Mouse (Mus musculus): ENCODE measurements around the gene Tsc22d3. TPM values are rescaled to one million over a fixed set of nuclear protein-coding genes. Genes with fewer than 3 reads are reported as not detected.

Tsc22d3 gene
- polyA plus RNA-seq, 1 experiment from 2014 or later, result 132 TPM

- WGBS, result 88% methylated on average over 3 of the region's 3 CpGs
- Histone ChIP-seq H3K4me1 (peaks cover 9% of the 10 kb centered on the region), H3K9ac (replicated peaks) (no peak overlapping the region), H3K4me2 (no peak overlapping the region), H3K4me3 (replicated peaks) (no peak overlapping the region), H3K27ac (replicated peaks) (no peak overlapping the region), H3K9me3 (replicated peaks) (no peaks in the 10 kb centered on the region), H3K36me3 (no peaks in the 10 kb centered on the region), H3K27me3 (replicated peaks) (peaks cover 36% of the 10 kb centered on the region)
- no peak for ATAC-seq (ENCODE audit: low FRiP score)
Observed at GRCm38 (mm10) chrX:140539111-140539680, 61.3 kb downstream of the Tsc22d3 start.

- 84% methylated on average over 2 of the region's 2 CpGs for WGBS
- H3K27me3 ChIP-seq (replicated peaks), result peaks cover 33% of the 10 kb centered on the region
- H3K9ac ChIP-seq (replicated peaks), result no peak overlapping the region
- no peak overlapping the region for H3K27ac ChIP-seq (replicated peaks)
- peaks cover 9% of the 10 kb centered on the region for H3K4me1 ChIP-seq
- H3K9me3 ChIP-seq (replicated peaks), result no peaks in the 10 kb centered on the region
- H3K4me2 ChIP-seq, result no peak overlapping the region
- no peak overlapping the region for H3K4me3 ChIP-seq (replicated peaks)
- ATAC-seq (ENCODE audit: low FRiP score), result no peak
- no peaks in the 10 kb centered on the region for H3K36me3 ChIP-seq
Observed at GRCm38 (mm10) chrX:140538649-140539048, 61.8 kb downstream of the Tsc22d3 start.

- 40% methylated on average over 6 of the region's 6 CpGs for WGBS
- H3K4me3 ChIP-seq (replicated peaks), result no peak overlapping the region
- H3K4me2 ChIP-seq, result no peak overlapping the region
- no peaks in the 10 kb centered on the region for H3K36me3 ChIP-seq
- no peak for ATAC-seq (ENCODE audit: low FRiP score)
- peaks cover 9% of the 10 kb centered on the region for H3K4me1 ChIP-seq
- H3K9ac ChIP-seq (replicated peaks), result no peak overlapping the region
- no peak overlapping the region for H3K27ac ChIP-seq (replicated peaks)
- H3K27me3 ChIP-seq (replicated peaks), result peaks cover 33% of the 10 kb centered on the region
- no peaks in the 10 kb centered on the region for H3K9me3 ChIP-seq (replicated peaks)
Observed at GRCm38 (mm10) chrX:140537662-140538061, 62.8 kb downstream of the Tsc22d3 start.

GRCm38 (mm10) chrX:140535487-140535886 lies 65.0 kb downstream of the Tsc22d3 start:
- ATAC-seq (ENCODE audit: low FRiP score), result no peak
- peaks cover 21% of the 10 kb centered on the region; the same call in 1 of the 2 replicates for H3K27me3 ChIP-seq (replicated peaks)
- no peaks in the 10 kb centered on the region for H3K4me1 ChIP-seq
- no peaks in the 10 kb centered on the region for H3K36me3 ChIP-seq
- H3K9ac ChIP-seq (replicated peaks), result no peak overlapping the region
- H3K9me3 ChIP-seq (replicated peaks), result no peaks in the 10 kb centered on the region
- no peak overlapping the region for H3K27ac ChIP-seq (replicated peaks)
- 50% methylated on average over 1 of the region's 1 CpGs for WGBS
- H3K4me2 ChIP-seq, result no peak overlapping the region
- no peak overlapping the region for H3K4me3 ChIP-seq (replicated peaks)

GRCm38 (mm10) chrX:140534306-140534705 lies 66.2 kb downstream of the Tsc22d3 start:
- no peaks in the 10 kb centered on the region for H3K9me3 ChIP-seq (replicated peaks)
- WGBS, result 70% methylated on average over 3 of the region's 3 CpGs
- H3K27ac ChIP-seq (replicated peaks), result no peak overlapping the region
- H3K27me3 ChIP-seq (replicated peaks), result peaks cover 17% of the 10 kb centered on the region; the same call in 1 of the 2 replicates
- H3K4me1 ChIP-seq, result no peaks in the 10 kb centered on the region
- ATAC-seq (ENCODE audit: low FRiP score), result no peak
- H3K4me2 ChIP-seq, result no peak overlapping the region
- no peak overlapping the region for H3K9ac ChIP-seq (replicated peaks)
- no peak overlapping the region for H3K4me3 ChIP-seq (replicated peaks)
- no peaks in the 10 kb centered on the region for H3K36me3 ChIP-seq

GRCm38 (mm10) chrX:140532325-140532724 lies 68.1 kb downstream of the Tsc22d3 start:
- H3K4me1 ChIP-seq, result no peaks in the 10 kb centered on the region
- H3K27me3 ChIP-seq (replicated peaks), result peaks cover 17% of the 10 kb centered on the region; the same call in 1 of the 2 replicates
- H3K9ac ChIP-seq (replicated peaks), result no peak overlapping the region
- no peak overlapping the region for H3K4me2 ChIP-seq
- no peaks in the 10 kb centered on the region for H3K36me3 ChIP-seq
- no peak overlapping the region for H3K27ac ChIP-seq (replicated peaks)
- WGBS, result 84% methylated on average over 6 of the region's 6 CpGs
- H3K4me3 ChIP-seq (replicated peaks), result no peak overlapping the region
- no peak for ATAC-seq (ENCODE audit: low FRiP score)
- no peaks in the 10 kb centered on the region for H3K9me3 ChIP-seq (replicated peaks)

GRCm38 (mm10) chrX:140531356-140531755 lies 69.1 kb downstream of the Tsc22d3 start:
- Histone ChIP-seq H3K4me3 (replicated peaks) (no peak overlapping the region), H3K4me2 (no peak overlapping the region), H3K36me3 (no peaks in the 10 kb centered on the region), H3K27me3 (replicated peaks) (peaks cover 17% of the 10 kb centered on the region; the same call in 1 of the 2 replicates), H3K4me1 (no peaks in the 10 kb centered on the region), H3K9me3 (replicated peaks) (no peaks in the 10 kb centered on the region), H3K27ac (replicated peaks) (no peak overlapping the region), H3K9ac (replicated peaks) (no peak overlapping the region)
- no peak for ATAC-seq (ENCODE audit: low FRiP score)
- WGBS, result 80% methylated on average over 2 of the region's 2 CpGs

GRCm38 (mm10) chrX:140530632-140531031 lies 69.8 kb downstream of the Tsc22d3 start:
- Histone ChIP-seq H3K36me3 (no peaks in the 10 kb centered on the region), H3K27me3 (replicated peaks) (peaks cover 17% of the 10 kb centered on the region; the same call in 1 of the 2 replicates)
- WGBS, result 84% methylated on average over 5 of the region's 5 CpGs

GRCm38 (mm10) chrX:140529074-140529561 lies 71.3 kb downstream of the Tsc22d3 start:
- Histone ChIP-seq H3K4me3 (replicated peaks) (no peak overlapping the region), H3K4me2 (no peak overlapping the region), H3K9me3 (replicated peaks) (no peaks in the 10 kb centered on the region), H3K4me1 (no peaks in the 10 kb centered on the region), H3K27ac (replicated peaks) (no peak overlapping the region), H3K36me3 (no peaks in the 10 kb centered on the region), H3K9ac (replicated peaks) (no peak overlapping the region), H3K27me3 (replicated peaks) (peaks cover 5% of the 10 kb centered on the region; the same call in 1 of the 2 replicates)
- WGBS, result 84% methylated on average over 5 of the region's 5 CpGs
- no peak for ATAC-seq (ENCODE audit: low FRiP score)

More at GRCm38 (mm10) chrX:140530632-140531031, 69.8 kb downstream of the Tsc22d3 start:
- Histone ChIP-seq H3K9me3 (replicated peaks) (no peaks in the 10 kb centered on the region), H3K4me3 (replicated peaks) (no peak overlapping the region), H3K4me2 (no peak overlapping the region), H3K9ac (replicated peaks) (no peak overlapping the region), H3K27ac (replicated peaks) (no peak overlapping the region), H3K4me1 (no peaks in the 10 kb centered on the region)
- no peak for ATAC-seq (ENCODE audit: low FRiP score)

- peaks cover 5% of the 10 kb centered on the region; the same call in 1 of the 2 replicates for H3K27me3 ChIP-seq (replicated peaks)
- no peaks in the 10 kb centered on the region for H3K4me1 ChIP-seq
- WGBS, result 76% methylated on average over 6 of the region's 6 CpGs
- H3K27ac ChIP-seq (replicated peaks), result no peak overlapping the region
- no peaks in the 10 kb centered on the region for H3K36me3 ChIP-seq
- no peaks in the 10 kb centered on the region for H3K9me3 ChIP-seq (replicated peaks)
- no peak for ATAC-seq (ENCODE audit: low FRiP score)
- H3K4me2 ChIP-seq, result no peak overlapping the region
- no peak overlapping the region for H3K4me3 ChIP-seq (replicated peaks)
- no peak overlapping the region for H3K9ac ChIP-seq (replicated peaks)
Observed at GRCm38 (mm10) chrX:140527231-140527630, 73.2 kb downstream of the Tsc22d3 start.

- Histone ChIP-seq H3K4me2 (no peak overlapping the region), H3K4me3 (replicated peaks) (no peak overlapping the region), H3K9ac (replicated peaks) (no peak overlapping the region), H3K4me1 (no peaks in the 10 kb centered on the region), H3K36me3 (no peaks in the 10 kb centered on the region), H3K27ac (replicated peaks) (no peak overlapping the region), H3K27me3 (replicated peaks) (0 out of 2 replicates have a peak, but pooled peaks cover 5% of the 10 kb centered on the region), H3K9me3 (replicated peaks) (no peaks in the 10 kb centered on the region)
- ATAC-seq (ENCODE audit: low FRiP score), result no peak
- WGBS, result 83% methylated on average over 5 of the region's 5 CpGs
Observed at GRCm38 (mm10) chrX:140526253-140526618, 74.2 kb downstream of the Tsc22d3 start.

- Histone ChIP-seq H3K27ac (replicated peaks) (no peak overlapping the region), H3K27me3 (replicated peaks) (0 out of 2 replicates have a peak, but pooled peaks cover 7% of the 10 kb centered on the region), H3K4me1 (no peaks in the 10 kb centered on the region), H3K9me3 (replicated peaks) (no peaks in the 10 kb centered on the region), H3K9ac (replicated peaks) (no peak overlapping the region), H3K4me3 (replicated peaks) (no peak overlapping the region), H3K4me2 (no peak overlapping the region), H3K36me3 (no peaks in the 10 kb centered on the region)
- WGBS, result 94% methylated on average over 7 of the region's 7 CpGs
- ATAC-seq (ENCODE audit: low FRiP score), result no peak
Observed at GRCm38 (mm10) chrX:140525604-140526252, 74.7 kb downstream of the Tsc22d3 start.

Measured in neural tube, embryonic 15.5 days (tissue).